Mouse (Mus musculus) megakaryocyte, embryonic 14.5 days (primary cell): ENCODE results near the gene Ctu1. TPM values are rescaled to one million over a fixed set of nuclear protein-coding genes. Genes with fewer than 3 reads are reported as not detected.
"Not testable (repeated sequence)": the region's sequence is repeated elsewhere in the genome, so short reads cannot be mapped to it uniquely, and the experiment has no call there.

Source experiments
- H3K27me3 ChIP-seq: replicated peaks from 2 replicates; pipeline ENCODE3; 2012; ENCODE audit warnings: inconsistent platforms
- H3K36me3 ChIP-seq: replicated peaks from 2 replicates; pipeline ENCODE3; 2012; ENCODE audit warnings: low read length, inconsistent platforms, mixed read lengths
- H3K4me1 ChIP-seq: 2 replicates; pipeline ENCODE4 v1.6.1; 2012; ENCODE audit warnings: inconsistent platforms
- H3K4me3 ChIP-seq: replicated peaks from 2 replicates; pipeline ENCODE3; 2012; ENCODE audit warnings: moderate library complexity, mild to moderate bottlenecking, inconsistent platforms
- H3K9me3 ChIP-seq: 2 replicates; pipeline ENCODE4 v1.6.1; 2012; ENCODE audit warnings: inconsistent platforms
- FLI1 ChIP-seq: IDR thresholded peaks from 2 replicates; pipeline ENCODE4 v1.6.1; 2012; ENCODE audit warnings: low read length, inconsistent platforms, mixed read lengths
- GATA1 ChIP-seq: IDR thresholded peaks from 3 replicates; pipeline ENCODE4 v1.6.1; 2012; ENCODE audit warnings: mixed read lengths, low read length, inconsistent platforms, borderline replicate concordance
- polyA plus RNA-seq: library from polyadenylated mRNA; stranded (reverse); fragments of >175 nt; gene quantifications from 2 replicates; pipeline ENCODE4 v1.2.3, GENCODE M21; 2012; ENCODE audit warnings: low replicate concordance; ENCODE audit not compliant: insufficient read depth

The Ctu1 gene
- polyA plus RNA-seq, 1 experiment = 6.6 TPM

- peaks cover 25% of the 10 kb centered on the region for H3K4me1 ChIP-seq
- no peaks in the 10 kb centered on the region for H3K27me3 ChIP-seq
- H3K9me3 ChIP-seq = peaks cover 24% of the 10 kb centered on the region
- H3K36me3 ChIP-seq = peaks cover 47% of the 10 kb centered on the region
- no peak for TF ChIP-seq FLI1
- TF ChIP-seq GATA1 = no peak
- H3K4me3 ChIP-seq = peak overlapping the region; percentile 14
Measured at GRCm38 (mm10) chr7:43675091-43675490, 3.3 kb downstream of the Ctu1 start.

- TF ChIP-seq FLI1 (no peak), GATA1 (no peak)
- peaks cover 10% of the 10 kb centered on the region for H3K4me1 ChIP-seq
- H3K9me3 ChIP-seq = peaks cover 24% of the 10 kb centered on the region
- H3K36me3 ChIP-seq = peaks cover 47% of the 10 kb centered on the region
- H3K27me3 ChIP-seq = peaks cover 5% of the 10 kb centered on the region
- no peak overlapping the region for H3K4me3 ChIP-seq
Measured at GRCm38 (mm10) chr7:43678517-43678916, 6.7 kb downstream of the Ctu1 start.

- H3K4me3 ChIP-seq = no peak overlapping the region
- peaks cover 16% of the 10 kb centered on the region for H3K9me3 ChIP-seq
- H3K4me1 ChIP-seq = peaks cover 11% of the 10 kb centered on the region; the same call in 1 of the 2 replicates
- TF ChIP-seq GATA1 (no peak), FLI1 (no peak)
- peaks cover 25% of the 10 kb centered on the region for H3K36me3 ChIP-seq
- H3K27me3 ChIP-seq = peaks cover 20% of the 10 kb centered on the region
Measured at GRCm38 (mm10) chr7:43680960-43681359, 9.1 kb downstream of the Ctu1 start.

- peaks cover 21% of the 10 kb centered on the region for H3K27me3 ChIP-seq
- not testable (repeated sequence) for H3K9me3 ChIP-seq, H3K4me3 ChIP-seq, H3K36me3 ChIP-seq
- peaks cover 11% of the 10 kb centered on the region; the same call in 1 of the 2 replicates for H3K4me1 ChIP-seq
Measured at GRCm38 (mm10) chr7:43682511-43682910, 10.7 kb downstream of the Ctu1 start.

- H3K27me3 ChIP-seq = peaks cover 30% of the 10 kb centered on the region
- no peak overlapping the region for H3K4me3 ChIP-seq
- TF ChIP-seq FLI1 (no peak), GATA1 (no peak)
- H3K36me3 ChIP-seq = no peaks in the 10 kb centered on the region
- H3K4me1 ChIP-seq = peaks cover 11% of the 10 kb centered on the region; the same call in 1 of the 2 replicates
- H3K9me3 ChIP-seq = no peaks in the 10 kb centered on the region
Measured at GRCm38 (mm10) chr7:43685088-43685487, 13.3 kb downstream of the Ctu1 start.

GRCm38 (mm10) chr7:43690118-43690517, 18.3 kb downstream of the Ctu1 start, which contains the start of gene Klk14:
Gene Klk14 (plus strand): TSS chr7:43690418.
- H3K4me3 ChIP-seq = no peak within 1 kb of the TSS
- H3K9me3 ChIP-seq = peaks cover 5% of the 10 kb centered on the region; the same call in 1 of the 2 replicates
- peaks cover 15% of the 10 kb centered on the region for H3K27me3 ChIP-seq
- no peaks in the 10 kb centered on the region for H3K36me3 ChIP-seq
- H3K4me1 ChIP-seq = peaks cover under 1% of the 10 kb centered on the region; the same call in 1 of the 2 replicates
- no peak for TF ChIP-seq GATA1
- no peak for TF ChIP-seq FLI1

- Histone ChIP-seq H3K4me1 (no peaks in the 10 kb centered on the region), H3K27me3 (peaks cover 17% of the 10 kb centered on the region), H3K4me3 (no peak overlapping the region), H3K36me3 (no peaks in the 10 kb centered on the region), H3K9me3 (no peaks in the 10 kb centered on the region)
- TF ChIP-seq GATA1 (no peak), FLI1 (no peak)
Measured at GRCm38 (mm10) chr7:43710031-43710430, 38.2 kb downstream of the Ctu1 start.

GRCm38 (mm10) chr7:43712267-43712666, 40.5 kb downstream of the Ctu1 start, which contains the start of gene Klk13:
Gene Klk13 (plus strand): TSS chr7:43712567.
- Histone ChIP-seq H3K4me3 (no peak within 1 kb of the TSS), H3K9me3 (no peaks in the 10 kb centered on the region), H3K4me1 (no peaks in the 10 kb centered on the region), H3K36me3 (no peaks in the 10 kb centered on the region), H3K27me3 (peaks cover 17% of the 10 kb centered on the region)
- TF ChIP-seq FLI1 = no peak
- TF ChIP-seq GATA1 = no peak

- H3K36me3 ChIP-seq = no peaks in the 10 kb centered on the region
- no peak for TF ChIP-seq FLI1
- no peak for TF ChIP-seq GATA1
- H3K4me1 ChIP-seq = no peaks in the 10 kb centered on the region
- H3K9me3 ChIP-seq = peaks cover 1% of the 10 kb centered on the region; the same call in 1 of the 2 replicates
- H3K27me3 ChIP-seq = peaks cover 17% of the 10 kb centered on the region
- no peak overlapping the region for H3K4me3 ChIP-seq
Measured at GRCm38 (mm10) chr7:43712917-43713316, 41.1 kb downstream of the Ctu1 start.

- TF ChIP-seq FLI1 (no peak), GATA1 (no peak)
- Histone ChIP-seq H3K9me3 (peaks cover 3% of the 10 kb centered on the region; the same call in 1 of the 2 replicates), H3K36me3 (no peaks in the 10 kb centered on the region), H3K4me1 (no peaks in the 10 kb centered on the region), H3K27me3 (peaks cover 17% of the 10 kb centered on the region), H3K4me3 (no peak overlapping the region)
Measured at GRCm38 (mm10) chr7:43713741-43714351, 42.0 kb downstream of the Ctu1 start.

Other genes with a start within 250 kb of the Ctu1 start
- 1.4 and 9.3 TPM in 2 replicates for gene Lim2, start 244.3 kb upstream of the Ctu1 start, polyA plus RNA-seq
- gene Nkg7, start 234.9 kb upstream of the Ctu1 start, polyA plus RNA-seq = 2.9 and 10.0 TPM in 2 replicates
- gene Cldnd2, start 231.2 kb upstream of the Ctu1 start, polyA plus RNA-seq = not detected in 2 replicates
- gene Etfb, start 227.9 kb upstream of the Ctu1 start, polyA plus RNA-seq = 68.1 and 368 TPM in 2 replicates
- 0.75 TPM in 1 of 2 replicates, not detected in the other for gene Gm45233, start 227.9 kb upstream of the Ctu1 start, polyA plus RNA-seq
- gene Vsig10l, start 208.9 kb upstream of the Ctu1 start, polyA plus RNA-seq = 3.3 and 9.4 TPM in 2 replicates
- gene Iglon5, start 181.9 kb upstream of the Ctu1 start, polyA plus RNA-seq = not detected in 2 replicates
- not detected in 2 replicates for gene 4931406B18Rik, start 166.1 kb upstream of the Ctu1 start, polyA plus RNA-seq
- gene Cd33, start 127.6 kb upstream of the Ctu1 start, polyA plus RNA-seq = 0.35 TPM in 1 of 2 replicates, not detected in the other
- not detected in 2 replicates for gene Zfp658, start 109.8 kb upstream of the Ctu1 start, polyA plus RNA-seq
- 0.62 TPM in 1 of 2 replicates, not detected in the other for gene Zfp719, start 92.4 kb upstream of the Ctu1 start, polyA plus RNA-seq
- gene Zfp819, start 64.8 kb upstream of the Ctu1 start, polyA plus RNA-seq = not detected in 2 replicates
- 0.86 TPM in 1 of 2 replicates, not detected in the other for gene Ceacam18, start 37.3 kb upstream of the Ctu1 start, polyA plus RNA-seq
- not detected in 2 replicates for gene Siglece, start 11.9 kb upstream of the Ctu1 start, polyA plus RNA-seq
- gene Klk14, start 18.4 kb downstream of the Ctu1 start, polyA plus RNA-seq = not detected in 2 replicates
- not detected in 2 replicates for gene Klk13, start 40.6 kb downstream of the Ctu1 start, polyA plus RNA-seq
- not detected in 2 replicates for gene Klk12, start 96.9 kb downstream of the Ctu1 start, polyA plus RNA-seq
- gene Klk11, start 102.6 kb downstream of the Ctu1 start, polyA plus RNA-seq = not detected in 2 replicates
- gene Klk10, start 109.0 kb downstream of the Ctu1 start, polyA plus RNA-seq = not detected in 2 replicates
- not detected in 2 replicates for gene Klk9, start 119.9 kb downstream of the Ctu1 start, polyA plus RNA-seq
- gene Klk8, start 125.6 kb downstream of the Ctu1 start, polyA plus RNA-seq = 4.3 and 26.2 TPM in 2 replicates
- gene Klk7, start 139.3 kb downstream of the Ctu1 start, polyA plus RNA-seq = not detected in 2 replicates
- gene Klk6, start 152.5 kb downstream of the Ctu1 start, polyA plus RNA-seq = not detected in 2 replicates
- gene Klk5, start 170.0 kb downstream of the Ctu1 start, polyA plus RNA-seq = not detected in 2 replicates
- not detected in 2 replicates for gene Klk4, start 209.1 kb downstream of the Ctu1 start, polyA plus RNA-seq